Mouse (Mus musculus): ENCODE measurements at regions not wholly inside any gene's neighbourhood (a gene's known extent, or its start where the extent isn't known, plus 50 kb on each side); places are given as distances from the start of the nearest gene placed in this dataset.

- Histone ChIP-seq H3K4me2 (replicated peaks; ENCODE audit: low read depth) (no peak overlapping the region; the same call in 1 of the 2 replicates), H3K4me3 (ENCODE audit: low read depth, low read length) (no peak overlapping the region), H3K9ac (ENCODE audit: low read depth, low read length) (no peak overlapping the region), H3K27me3 (replicated peaks; ENCODE audit: control insufficient read depth, insufficient read depth, low read length) (0 out of 2 replicates have a peak, but pooled peaks cover 2% of the 10 kb centered on the region), H3K36me3 (ENCODE audit: control insufficient read depth, insufficient read depth) (no peaks in the 10 kb centered on the region), H3K9me3 (ENCODE audit: control insufficient read depth) (no peaks in the 10 kb centered on the region), H3K4me1 (replicated peaks; ENCODE audit: control insufficient read depth, insufficient read depth, low read length) (0 out of 2 replicates have a peak, but pooled peaks cover 4% of the 10 kb centered on the region), H3K27ac (ENCODE audit: low read depth, low read length) (no peak overlapping the region)
- TF ChIP-seq CTCF (IDR thresholded peaks at IDR 0.05; ENCODE audit: low read depth) = no peak
- WGBS = 72% methylated on average over 26 of the region's 26 CpGs
- no peak for ATAC-seq
Observed at GRCm38 (mm10) chr9:61031699-61032447, 237.5 kb downstream of the Uaca start.

- no peaks in the 10 kb centered on the region for H3K36me3 ChIP-seq (ENCODE audit: control insufficient read depth, insufficient read depth)
- peaks cover 7% of the 10 kb centered on the region; the same call in 1 of the 2 replicates for H3K4me1 ChIP-seq (replicated peaks; ENCODE audit: control insufficient read depth, insufficient read depth, low read length)
- no peak overlapping the region for H3K4me3 ChIP-seq (ENCODE audit: low read depth, low read length)
- H3K27ac ChIP-seq (ENCODE audit: low read depth, low read length) = no peak overlapping the region
- no peak overlapping the region for H3K9ac ChIP-seq (ENCODE audit: low read depth, low read length)
- 0 out of 2 replicates have a peak, but pooled peaks cover 2% of the 10 kb centered on the region for H3K27me3 ChIP-seq (replicated peaks; ENCODE audit: control insufficient read depth, insufficient read depth, low read length)
- H3K4me2 ChIP-seq (replicated peaks; ENCODE audit: low read depth) = peak overlapping the region; percentile 9; the same call in 1 of the 2 replicates
- no peaks in the 10 kb centered on the region for H3K9me3 ChIP-seq (ENCODE audit: control insufficient read depth)
- no peak for TF ChIP-seq CTCF (IDR thresholded peaks at IDR 0.05; ENCODE audit: low read depth)
- 66% methylated on average over 23 of the region's 23 CpGs for WGBS
- ATAC-seq = no peak
Observed at GRCm38 (mm10) chr9:61032448-61033433, 238.4 kb downstream of the Uaca start.

- Histone ChIP-seq H3K4me3 (ENCODE audit: low read depth, low read length) (no peak overlapping the region), H3K27me3 (replicated peaks; ENCODE audit: control insufficient read depth, insufficient read depth, low read length) (no peaks in the 10 kb centered on the region), H3K27ac (ENCODE audit: low read depth, low read length) (no peak overlapping the region), H3K36me3 (ENCODE audit: control insufficient read depth, insufficient read depth) (no peaks in the 10 kb centered on the region), H3K4me1 (replicated peaks; ENCODE audit: control insufficient read depth, insufficient read depth, low read length) (peaks cover 7% of the 10 kb centered on the region; the same call in 1 of the 2 replicates), H3K9me3 (ENCODE audit: control insufficient read depth) (no peaks in the 10 kb centered on the region), H3K4me2 (replicated peaks; ENCODE audit: low read depth) (no peak overlapping the region), H3K9ac (ENCODE audit: low read depth, low read length) (no peak overlapping the region)
- ATAC-seq = peak; percentile 55; the same call in 1 of the 2 replicates
- WGBS = 38% methylated on average over 9 of the region's 9 CpGs
- no peak for TF ChIP-seq CTCF (IDR thresholded peaks at IDR 0.05; ENCODE audit: low read depth)
Observed at GRCm38 (mm10) chr9:61033593-61033992, 239.3 kb downstream of the Uaca start.

GRCm38 (mm10) chr9:61042063-61042462, 247.7 kb downstream of the Uaca start:
- Histone ChIP-seq H3K4me2 (replicated peaks; ENCODE audit: low read depth) (no peak overlapping the region), H3K9ac (ENCODE audit: low read depth, low read length) (no peak overlapping the region), H3K36me3 (ENCODE audit: control insufficient read depth, insufficient read depth) (no peaks in the 10 kb centered on the region), H3K27me3 (replicated peaks; ENCODE audit: control insufficient read depth, insufficient read depth, low read length) (no peaks in the 10 kb centered on the region), H3K27ac (ENCODE audit: low read depth, low read length) (no peak overlapping the region), H3K4me3 (ENCODE audit: low read depth, low read length) (no peak overlapping the region), H3K4me1 (replicated peaks; ENCODE audit: control insufficient read depth, insufficient read depth, low read length) (peaks cover 3% of the 10 kb centered on the region; the same call in 1 of the 2 replicates), H3K9me3 (ENCODE audit: control insufficient read depth) (no peaks in the 10 kb centered on the region)
- 61% methylated on average over 2 of the region's 2 CpGs for WGBS
- TF ChIP-seq CTCF (IDR thresholded peaks at IDR 0.05; ENCODE audit: low read depth) = no peak
- no peak for ATAC-seq

- WGBS = 82% methylated on average over 14 of the region's 14 CpGs
- no peak for ATAC-seq
- Histone ChIP-seq H3K9ac (ENCODE audit: low read depth, low read length) (no peak overlapping the region), H3K9me3 (ENCODE audit: control insufficient read depth) (no peaks in the 10 kb centered on the region), H3K4me3 (ENCODE audit: low read depth, low read length) (no peak overlapping the region), H3K4me1 (replicated peaks; ENCODE audit: control insufficient read depth, insufficient read depth, low read length) (no peaks in the 10 kb centered on the region), H3K27me3 (replicated peaks; ENCODE audit: control insufficient read depth, insufficient read depth, low read length) (no peaks in the 10 kb centered on the region), H3K4me2 (replicated peaks; ENCODE audit: low read depth) (no peak overlapping the region), H3K27ac (ENCODE audit: low read depth, low read length) (no peak overlapping the region), H3K36me3 (ENCODE audit: control insufficient read depth, insufficient read depth) (no peaks in the 10 kb centered on the region)
- no peak for TF ChIP-seq CTCF (IDR thresholded peaks at IDR 0.05; ENCODE audit: low read depth)
Observed at GRCm38 (mm10) chr9:61044983-61045382, 250.6 kb downstream of the Uaca start.

- WGBS = 23% methylated on average over 7 of the region's 7 CpGs
- no peak overlapping the region for H3K27ac ChIP-seq (ENCODE audit: low read depth, low read length)
- no peak overlapping the region for H3K9ac ChIP-seq (ENCODE audit: low read depth, low read length)
- H3K27me3 ChIP-seq (replicated peaks; ENCODE audit: control insufficient read depth, insufficient read depth, low read length) = no peaks in the 10 kb centered on the region
- H3K36me3 ChIP-seq (ENCODE audit: control insufficient read depth, insufficient read depth) = no peaks in the 10 kb centered on the region
- peak; percentile 92 for TF ChIP-seq CTCF (IDR thresholded peaks at IDR 0.05; ENCODE audit: low read depth)
- H3K9me3 ChIP-seq (ENCODE audit: control insufficient read depth) = no peaks in the 10 kb centered on the region
- no peak overlapping the region for H3K4me3 ChIP-seq (ENCODE audit: low read depth, low read length)
- no peaks in the 10 kb centered on the region for H3K4me1 ChIP-seq (replicated peaks; ENCODE audit: control insufficient read depth, insufficient read depth, low read length)
- no peak overlapping the region for H3K4me2 ChIP-seq (replicated peaks; ENCODE audit: low read depth)
- ATAC-seq = no peak
Observed at GRCm38 (mm10) chr9:61046517-61046916, 252.2 kb downstream of the Uaca start.
